Mouse (Mus musculus) liver, embryonic 12.5 days (tissue): ENCODE data around the gene D5Ertd579e. TPM values are rescaled to one million over a fixed set of nuclear protein-coding genes. Genes with fewer than 3 reads are reported as not detected.

ENCODE experiments used
- ATAC-seq: fragments of 200-750 bp; cut with Nextera tagmentation; 2 replicates; pipeline ENCODE4 v1.8.0; 2017; ENCODE audit warnings: moderate number of reproducible peaks, mild to moderate bottlenecking, moderate library complexity
- H3K27ac ChIP-seq: fragments of 300-500 bp; sonication (generic); 2 replicates; pipeline ENCODE4 v1.5.1; 2016; ENCODE audit warnings: mild to moderate bottlenecking
- H3K27me3 ChIP-seq: fragments of 300-500 bp; sonication (generic); replicated peaks from 2 replicates; pipeline ENCODE4 v1.6.1; 2016; ENCODE audit warnings: mild to moderate bottlenecking, moderate library complexity
- H3K36me3 ChIP-seq: fragments of 300-500 bp; sonication (generic); 2 replicates; pipeline ENCODE4 v1.6.1; 2016; ENCODE audit warnings: mild to moderate bottlenecking, moderate library complexity
- H3K4me1 ChIP-seq: fragments of 300-500 bp; sonication (generic); 2 replicates; pipeline ENCODE4 v1.6.1; 2016
- H3K4me2 ChIP-seq: fragments of 300-500 bp; sonication (generic); 2 replicates; pipeline ENCODE4 v1.6.1; 2016; ENCODE audit warnings: mild to moderate bottlenecking, moderate library complexity
- H3K4me3 ChIP-seq: fragments of 300-500 bp; sonication (generic); 2 replicates; pipeline ENCODE4 v1.5.1; 2016; ENCODE audit warnings: mild to moderate bottlenecking, moderate library complexity
- H3K9ac ChIP-seq: fragments of 300-500 bp; sonication (generic); 2 replicates; pipeline ENCODE4 v1.6.1; 2016; ENCODE audit warnings: mild to moderate bottlenecking, moderate library complexity
- H3K9me3 ChIP-seq: fragments of 300-500 bp; sonication (generic); replicated peaks from 2 replicates; pipeline ENCODE4 v1.6.1; 2016; ENCODE audit warnings: mild to moderate bottlenecking, moderate library complexity
- WGBS: fragments of 180-500 bp; shearing (Covaris S2); methylation state at CpG from one replicate; pipeline ENCODE4 v1.1.7; 2016; ENCODE audit not compliant: insufficient replicate concordance; 5-methylcytosine and 5-hydroxymethylcytosine counted together
- polyA plus RNA-seq: library from polyadenylated mRNA; unstranded; fragments of >200 nt; fragmentation: Nextera tagmentation; extraction: Ambion mirVana; gene quantifications from 2 replicates; pipeline ENCODE4 v1.2.1, GENCODE M21; 2016

Gene D5Ertd579e
- polyA plus RNA-seq, 1 experiment from 2014 or later: 28.5 TPM

DNA sequence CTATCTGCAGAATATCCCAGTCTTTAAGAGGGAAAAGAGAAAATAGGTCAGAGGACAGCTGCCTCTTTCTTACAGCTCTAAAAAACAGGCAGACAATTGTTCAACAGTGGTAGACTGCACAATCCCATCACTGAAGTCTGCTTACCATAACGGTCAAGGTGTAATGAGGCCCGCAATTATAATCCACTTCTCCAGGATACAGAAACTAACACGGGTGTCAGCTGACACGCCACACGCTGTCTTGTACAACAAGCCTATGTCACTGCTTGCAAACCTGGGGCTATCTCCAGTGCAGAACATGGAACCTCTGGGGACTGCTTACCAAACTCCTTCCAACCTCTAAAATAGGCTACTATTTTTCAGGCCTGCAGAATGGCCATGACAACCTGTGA, 74.8 kb downstream of the D5Ertd579e start:
- Histone ChIP-seq H3K4me1 (peaks cover 75% of the 10 kb centered on the region), H3K9ac (peak overlapping the region; percentile 72)
- peak; percentile 71 for ATAC-seq

DNA sequence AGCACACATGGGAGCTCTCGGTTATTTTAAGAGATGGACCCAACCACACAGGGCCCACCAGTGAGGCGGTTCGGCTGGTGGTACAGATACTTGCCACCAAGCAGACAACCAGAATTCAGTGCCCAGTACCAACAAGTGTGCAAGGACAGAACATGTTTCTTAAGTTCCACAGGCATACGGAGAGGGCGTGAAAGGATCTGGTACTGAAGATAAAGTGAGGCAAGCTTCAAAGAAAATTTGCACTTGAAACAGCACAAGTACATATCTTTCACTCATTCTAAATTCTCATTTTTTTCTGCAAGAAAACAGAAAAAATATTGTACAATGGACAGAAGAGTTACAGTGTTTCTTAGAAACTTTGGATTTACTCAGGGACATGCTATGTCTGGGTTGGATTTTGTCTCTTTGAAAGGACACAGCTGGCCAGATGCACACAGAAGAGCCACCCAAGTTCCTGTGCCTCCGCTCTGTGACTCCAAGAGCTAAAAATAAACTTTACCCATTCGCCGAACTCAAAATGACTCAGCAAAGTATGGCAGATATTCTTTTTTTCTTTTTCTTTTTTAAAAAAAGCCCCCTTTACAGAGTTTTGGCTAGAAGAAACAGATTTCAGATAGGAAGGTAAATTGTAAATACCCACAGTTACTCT, 75.3 kb downstream of the D5Ertd579e start:
- peak overlapping the region; percentile 75 for H3K4me2 ChIP-seq
- peaks cover 57% of the 10 kb centered on the region for H3K36me3 ChIP-seq
- peak overlapping the region; percentile 47 for H3K4me3 ChIP-seq
- peaks cover 70% of the 10 kb centered on the region for H3K4me1 ChIP-seq
- H3K9ac ChIP-seq: peak overlapping the region; percentile 72
- peak overlapping the region; percentile 99 for H3K27ac ChIP-seq
- H3K27me3 ChIP-seq: no peaks in the 10 kb centered on the region
- WGBS: 16% methylated on average over 8 of the region's 8 CpGs
- peak; percentile 90 for ATAC-seq
- H3K9me3 ChIP-seq: no peaks in the 10 kb centered on the region

More for the DNA sequence above, 74.8 kb downstream of the D5Ertd579e start:
- Histone ChIP-seq H3K4me3 (peak overlapping the region; percentile 47), H3K27me3 (no peaks in the 10 kb centered on the region), H3K27ac (peak overlapping the region; percentile 99), H3K4me2 (peak overlapping the region; percentile 75), H3K9me3 (no peaks in the 10 kb centered on the region), H3K36me3 (peaks cover 55% of the 10 kb centered on the region)
- WGBS: 48% methylated on average over 5 of the region's 5 CpGs

DNA sequence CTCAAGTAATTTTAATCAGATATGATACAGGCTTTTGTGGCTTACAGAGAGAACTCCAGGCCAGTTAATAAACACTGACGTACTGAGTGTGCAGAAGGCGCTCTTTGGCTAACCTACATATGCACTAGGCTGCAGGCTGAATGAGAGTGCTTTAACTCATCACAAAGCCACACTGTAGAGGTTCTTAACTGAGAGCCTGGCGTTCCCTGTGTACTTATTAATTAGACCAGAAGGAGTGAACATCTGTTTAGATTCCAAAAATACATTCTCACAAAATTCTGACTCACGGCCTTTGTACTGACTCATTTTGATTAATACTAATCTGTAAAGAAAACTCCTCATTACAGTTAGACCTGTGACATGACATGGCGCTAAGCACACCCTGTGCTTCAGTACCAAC, 76.9 kb downstream of the D5Ertd579e start:
- Histone ChIP-seq H3K27ac (peak overlapping the region; percentile 99), H3K4me2 (peak overlapping the region; percentile 75; the same call in 1 of the 2 replicates), H3K9ac (0 out of 2 replicates have a peak overlapping the region, but pooled peaks have one; percentile 72), H3K4me3 (no peak overlapping the region), H3K36me3 (peaks cover 62% of the 10 kb centered on the region), H3K4me1 (peaks cover 71% of the 10 kb centered on the region), H3K9me3 (no peaks in the 10 kb centered on the region), H3K27me3 (no peaks in the 10 kb centered on the region)
- no peak for ATAC-seq
- WGBS: 80% methylated on average over 5 of the region's 5 CpGs

DNA sequence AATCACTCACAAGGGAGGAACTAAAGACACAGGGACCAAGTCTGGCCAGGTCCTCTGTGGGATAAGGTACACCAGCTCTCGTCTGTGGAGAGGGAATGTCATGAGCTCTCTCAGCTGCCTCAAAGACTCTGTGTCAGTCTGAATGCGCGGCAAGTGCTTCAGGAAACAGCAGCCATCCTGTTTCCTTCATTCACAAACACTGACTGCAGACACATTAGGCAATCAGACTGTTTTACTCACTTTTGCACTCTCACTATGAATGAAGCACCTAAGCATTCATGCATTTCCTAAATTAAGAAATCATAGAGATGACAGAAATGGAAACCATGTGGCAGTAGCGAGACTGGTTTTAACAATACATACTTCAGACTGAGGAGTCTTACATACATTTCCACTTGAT, 77.5 kb downstream of the D5Ertd579e start:
- peaks cover 71% of the 10 kb centered on the region for H3K4me1 ChIP-seq
- no peak overlapping the region for H3K4me3 ChIP-seq
- 53% methylated on average over 4 of the region's 4 CpGs for WGBS
- H3K4me2 ChIP-seq: no peak overlapping the region
- peak overlapping the region; percentile 65 for H3K27ac ChIP-seq
- H3K9me3 ChIP-seq: no peaks in the 10 kb centered on the region
- no peak overlapping the region for H3K9ac ChIP-seq
- ATAC-seq: no peak
- peaks cover 62% of the 10 kb centered on the region for H3K36me3 ChIP-seq
- H3K27me3 ChIP-seq: no peaks in the 10 kb centered on the region

DNA sequence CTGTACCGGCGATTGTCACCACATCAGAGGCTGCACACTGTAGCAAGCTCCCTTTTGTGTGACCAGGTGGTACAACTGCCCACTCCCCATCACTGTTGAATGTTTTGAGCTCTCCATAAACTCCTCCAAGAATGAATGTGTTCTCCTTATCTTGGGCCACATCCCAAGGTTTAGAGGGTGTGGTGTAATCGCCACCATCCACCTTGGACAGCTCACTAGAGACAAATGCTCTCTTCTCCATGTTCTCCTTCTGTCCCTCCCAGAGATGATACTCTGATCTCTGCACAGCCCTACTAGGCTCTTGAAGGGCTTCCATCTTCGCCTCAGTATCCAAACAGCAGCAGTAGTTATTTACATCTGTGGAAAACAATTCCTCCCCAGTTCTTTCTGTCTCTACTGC, 81.7 kb downstream of the D5Ertd579e start:
- Histone ChIP-seq H3K4me2 (peak overlapping the region; percentile 32), H3K27ac (peak overlapping the region; percentile 76), H3K9ac (no peak overlapping the region; the same call in 1 of the 2 replicates), H3K4me3 (no peak overlapping the region), H3K4me1 (peaks cover 56% of the 10 kb centered on the region), H3K27me3 (no peaks in the 10 kb centered on the region), H3K9me3 (no peaks in the 10 kb centered on the region), H3K36me3 (peaks cover 97% of the 10 kb centered on the region)
- WGBS: 74% methylated on average over 4 of the region's 4 CpGs
- ATAC-seq: peak; percentile 86

DNA sequence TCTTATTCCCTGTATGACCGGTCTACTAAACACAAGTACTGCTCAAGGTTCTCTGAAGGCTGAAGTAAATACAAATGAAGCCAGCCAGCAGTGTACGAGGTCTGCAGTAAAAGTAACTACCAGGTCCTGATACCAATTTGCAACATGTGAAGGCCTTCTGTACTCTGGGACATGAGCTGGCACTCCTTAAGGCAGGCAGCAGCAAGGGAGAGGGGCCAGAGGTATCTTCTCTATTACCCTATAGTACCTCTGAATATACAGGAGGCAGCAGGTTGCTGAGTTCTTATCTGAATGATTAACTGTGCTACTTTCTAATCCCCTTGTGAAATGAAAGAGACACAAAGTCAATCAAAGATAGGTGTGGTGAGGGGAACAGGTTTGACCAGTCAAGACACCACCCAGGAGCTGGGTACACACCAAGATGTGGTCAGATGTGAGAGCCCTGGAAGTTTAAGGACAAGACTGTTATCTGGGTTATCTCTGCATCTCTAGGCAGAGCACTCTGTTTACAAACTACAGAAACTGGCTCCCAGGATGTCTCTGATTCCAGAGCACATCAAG, 86.8 kb downstream of the D5Ertd579e start:
- 87% methylated on average over 2 of the region's 2 CpGs for WGBS
- ATAC-seq: no peak
- peaks cover 95% of the 10 kb centered on the region for H3K36me3 ChIP-seq

DNA sequence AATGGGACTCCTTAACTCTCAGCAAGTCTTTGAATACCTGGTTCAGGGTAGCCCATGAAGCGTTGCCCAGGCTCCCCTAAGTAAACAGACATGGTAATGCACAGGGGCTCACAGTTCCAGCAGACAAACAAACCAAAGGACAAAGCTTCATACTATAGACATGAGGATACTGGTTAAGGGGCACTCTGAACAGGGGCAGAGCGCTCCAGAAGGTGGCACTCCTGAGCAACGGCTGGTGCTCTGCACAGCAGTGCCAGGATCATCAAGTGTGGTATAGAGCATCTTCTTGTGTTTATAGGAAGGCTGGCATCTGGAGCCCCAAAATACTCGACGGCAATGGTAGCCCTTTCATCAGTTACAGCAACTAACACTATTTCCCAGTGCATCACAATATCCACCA, 92.8 kb downstream of the D5Ertd579e start:
- H3K4me3 ChIP-seq: no peak overlapping the region
- no peak overlapping the region for H3K4me2 ChIP-seq
- H3K36me3 ChIP-seq: peaks cover 96% of the 10 kb centered on the region
- no peaks in the 10 kb centered on the region for H3K9me3 ChIP-seq
- peaks cover 4% of the 10 kb centered on the region for H3K4me1 ChIP-seq
- whole genome bisulfite sequencing: 69% methylated on average over 5 of the region's 5 CpGs
- ATAC-seq: peak; percentile 46; the same call in 1 of the 2 replicates
- H3K27ac ChIP-seq: no peak overlapping the region
- H3K27me3 ChIP-seq: no peaks in the 10 kb centered on the region
- no peak overlapping the region for H3K9ac ChIP-seq

More for the DNA sequence above, 86.8 kb downstream of the D5Ertd579e start:
- Histone ChIP-seq H3K9me3 (no peaks in the 10 kb centered on the region), H3K4me1 (peaks cover 33% of the 10 kb centered on the region), H3K4me2 (no peak overlapping the region), H3K27me3 (no peaks in the 10 kb centered on the region), H3K9ac (no peak overlapping the region), H3K4me3 (no peak overlapping the region), H3K27ac (0 out of 2 replicates have a peak overlapping the region, but pooled peaks have one; percentile 9)

DNA sequence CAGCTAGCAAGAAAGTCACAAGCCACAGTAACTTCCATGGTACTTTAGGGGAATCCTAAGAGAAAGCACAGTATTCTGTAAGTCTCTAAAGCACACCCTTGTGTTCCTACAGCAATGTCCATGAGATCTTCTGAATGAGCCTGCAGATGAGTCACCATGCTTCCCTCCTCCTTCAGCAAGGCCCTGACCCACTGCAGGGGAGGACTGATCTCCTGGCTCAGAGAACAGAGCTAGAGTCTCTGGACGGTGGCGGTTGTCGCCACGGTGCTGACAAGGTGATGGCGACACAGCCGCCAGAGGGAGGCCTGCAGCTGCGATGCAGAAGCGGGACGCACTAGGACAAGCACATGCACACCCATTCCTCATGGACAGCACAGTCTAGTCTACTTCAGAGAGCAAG, 93.8 kb downstream of the D5Ertd579e start:
- Histone ChIP-seq H3K9ac (no peak overlapping the region), H3K4me1 (peaks cover 14% of the 10 kb centered on the region), H3K27ac (no peak overlapping the region), H3K4me3 (no peak overlapping the region), H3K9me3 (no peaks in the 10 kb centered on the region), H3K27me3 (no peaks in the 10 kb centered on the region), H3K36me3 (peaks cover 86% of the 10 kb centered on the region), H3K4me2 (no peak overlapping the region)
- no peak for ATAC-seq
- WGBS: 86% methylated on average over 9 of the region's 9 CpGs

DNA sequence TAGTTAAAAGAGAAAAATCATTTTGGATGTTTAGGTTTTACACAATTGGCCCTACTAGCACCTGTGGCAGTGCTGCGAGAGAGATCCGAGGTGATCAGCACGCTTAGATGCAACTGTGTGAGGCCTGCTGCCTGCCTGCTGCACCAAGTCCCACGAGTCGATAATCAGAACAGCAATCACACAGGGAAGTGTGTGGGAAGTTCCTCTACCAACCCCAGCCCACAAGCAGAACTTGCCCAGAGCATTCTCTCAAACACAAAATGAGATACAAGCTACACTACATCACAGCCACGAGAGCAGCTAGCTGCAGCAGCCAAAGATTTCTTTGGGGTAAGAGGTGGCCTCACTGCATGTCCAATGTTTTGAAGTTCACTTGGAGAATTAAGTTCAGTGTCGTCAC, 94.3 kb downstream of the D5Ertd579e start:
- no peaks in the 10 kb centered on the region for H3K9me3 ChIP-seq
- no peak for ATAC-seq
- no peak overlapping the region for H3K4me3 ChIP-seq
- H3K9ac ChIP-seq: no peak overlapping the region
- peaks cover 5% of the 10 kb centered on the region; the same call in 1 of the 2 replicates for H3K27me3 ChIP-seq
- peaks cover 81% of the 10 kb centered on the region for H3K36me3 ChIP-seq
- WGBS: 45% methylated on average over 7 of the region's 7 CpGs
- peaks cover 15% of the 10 kb centered on the region for H3K4me1 ChIP-seq
- H3K27ac ChIP-seq: no peak overlapping the region
- no peak overlapping the region for H3K4me2 ChIP-seq

DNA sequence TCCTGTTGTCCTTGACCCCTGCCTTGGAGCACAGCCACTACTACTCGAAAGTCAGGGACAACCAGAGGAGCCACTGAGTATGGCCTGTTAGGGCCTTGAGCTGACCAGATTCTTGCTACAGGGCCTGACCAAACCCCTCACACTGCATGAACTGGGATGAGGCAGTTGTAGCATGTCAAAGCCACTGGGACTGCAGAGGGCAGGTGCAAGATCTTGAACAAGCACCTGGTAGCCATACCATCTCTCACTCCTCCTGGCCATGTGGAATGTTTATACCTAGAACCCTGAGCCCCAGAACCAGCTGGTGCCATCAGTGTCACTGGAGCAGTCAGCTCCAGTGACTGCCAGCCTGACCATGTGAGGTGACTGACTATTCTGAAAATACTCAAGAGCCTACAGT, 96.9 kb downstream of the D5Ertd579e start:
- peaks cover 13% of the 10 kb centered on the region; the same call in 1 of the 2 replicates for H3K27me3 ChIP-seq
- H3K9ac ChIP-seq: no peak overlapping the region
- no peak for ATAC-seq
- peaks cover 55% of the 10 kb centered on the region for H3K36me3 ChIP-seq
- 70% methylated on average over 1 of the region's 1 CpGs for WGBS
- no peak overlapping the region for H3K27ac ChIP-seq
- no peak overlapping the region for H3K4me3 ChIP-seq
- no peak overlapping the region for H3K4me2 ChIP-seq
- no peaks in the 10 kb centered on the region for H3K9me3 ChIP-seq
- peaks cover 23% of the 10 kb centered on the region for H3K4me1 ChIP-seq

DNA sequence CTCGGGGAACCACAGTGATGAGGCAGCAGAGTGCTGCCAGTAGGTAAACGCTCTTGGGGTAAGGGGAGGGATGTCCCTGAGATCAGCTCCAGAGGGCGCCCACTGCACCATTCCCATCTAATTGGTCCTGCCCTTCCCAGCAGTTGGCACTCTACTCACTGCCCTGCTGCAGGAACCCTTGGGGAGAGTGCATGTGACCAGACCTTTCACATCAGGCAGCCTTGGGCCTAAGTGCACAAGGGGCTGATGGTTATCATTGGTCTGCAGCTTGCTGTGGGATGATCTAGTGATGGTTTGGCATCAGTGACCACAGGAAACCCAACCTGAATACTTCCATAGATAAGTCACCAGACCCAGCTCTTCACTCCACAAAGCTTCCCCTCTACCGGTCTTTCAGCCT, 98.2 kb downstream of the D5Ertd579e start:
- peak; percentile 44 for ATAC-seq
- H3K4me2 ChIP-seq: no peak overlapping the region
- H3K4me3 ChIP-seq: no peak overlapping the region
- H3K4me1 ChIP-seq: peaks cover 23% of the 10 kb centered on the region
- peaks cover 13% of the 10 kb centered on the region; the same call in 1 of the 2 replicates for H3K27me3 ChIP-seq
- no peak overlapping the region for H3K27ac ChIP-seq
- WGBS: 10% methylated on average over 4 of the region's 4 CpGs
- peaks cover 43% of the 10 kb centered on the region for H3K36me3 ChIP-seq
- no peak overlapping the region for H3K9ac ChIP-seq
- no peaks in the 10 kb centered on the region for H3K9me3 ChIP-seq

DNA sequence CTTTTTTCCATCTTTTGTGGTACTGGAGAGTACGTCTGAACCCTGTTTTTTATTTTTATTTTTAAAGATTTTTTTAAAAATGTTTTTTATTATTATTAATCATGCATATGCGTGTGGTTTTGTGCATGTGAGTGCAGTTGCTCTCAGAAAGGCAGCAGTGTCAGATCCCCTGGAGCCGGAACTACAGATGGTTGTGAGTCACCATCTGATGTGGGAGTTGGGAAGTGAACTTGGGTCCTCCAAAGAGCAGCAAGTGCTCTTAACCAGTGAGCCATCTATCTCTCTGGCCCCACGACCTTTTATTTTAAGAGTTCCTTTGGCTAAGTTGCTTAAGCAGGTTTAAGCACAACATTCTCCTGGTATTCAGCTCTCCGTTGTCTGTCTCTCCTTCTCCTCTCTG, 99.6 kb downstream of the D5Ertd579e start:
- WGBS: 44% methylated on average over 5 of the region's 5 CpGs
- no peaks in the 10 kb centered on the region for H3K9me3 ChIP-seq
- H3K4me3 ChIP-seq: no peak overlapping the region
- peaks cover 13% of the 10 kb centered on the region; the same call in 1 of the 2 replicates for H3K27me3 ChIP-seq
- ATAC-seq: no peak
- peaks cover 23% of the 10 kb centered on the region for H3K4me1 ChIP-seq
- peaks cover 28% of the 10 kb centered on the region for H3K36me3 ChIP-seq
- no peak overlapping the region for H3K9ac ChIP-seq
- no peak overlapping the region for H3K27ac ChIP-seq
- H3K4me2 ChIP-seq: no peak overlapping the region
